Mouse (Mus musculus): ENCODE measurements around the gene Ddx24. TPM values are rescaled to one million over a fixed set of nuclear protein-coding genes. Genes with fewer than 3 reads are reported as not detected.
"Not testable (repeated sequence)": the region's sequence is repeated elsewhere in the genome, so short reads cannot be mapped to it uniquely, and the experiment has no call there.

Gene Ddx24
- 77.4 and 78.3 TPM in 2 replicates for polyA plus RNA-seq (2015; fragmentation: Nextera tagmentation; extraction: Ambion mirVana)

DNA sequence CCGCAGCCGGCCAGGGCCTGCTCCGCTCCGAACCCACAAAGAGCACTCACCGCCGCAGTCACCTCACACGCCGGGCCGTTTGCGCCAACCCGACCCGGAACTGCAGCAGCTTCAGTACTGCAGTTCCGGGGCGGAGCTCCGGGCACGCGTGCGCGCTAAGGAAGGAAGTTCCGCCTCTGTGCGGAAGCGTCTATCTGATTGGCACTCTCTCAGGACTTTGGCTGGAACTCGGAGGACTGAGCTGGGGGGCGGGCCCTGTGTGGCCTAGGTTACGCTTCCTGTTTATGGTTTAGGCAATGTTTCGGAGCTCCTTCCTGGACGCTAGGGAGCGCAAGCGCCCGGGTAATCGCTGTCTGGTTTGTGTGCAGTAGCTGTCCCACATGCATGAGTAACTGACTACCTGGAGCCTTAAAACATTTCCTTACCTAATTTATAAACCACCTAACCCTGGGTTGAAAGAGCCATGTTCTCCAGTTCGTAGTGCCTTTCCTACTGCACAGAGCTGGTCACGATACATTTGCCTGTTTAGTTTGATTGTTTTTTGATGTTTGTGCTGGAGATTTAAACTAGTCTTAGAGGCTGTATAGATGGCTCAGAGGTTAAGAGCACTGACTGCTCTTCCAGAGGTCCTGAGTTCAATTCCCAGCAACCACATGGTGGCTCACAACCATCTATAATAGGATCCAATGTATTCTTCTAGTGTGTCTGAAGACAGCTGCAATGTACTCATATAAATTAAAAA is at the start of gene Ddx24:
Gene Ddx24 (minus strand): TSS at position 102 of the 742 bp plus-strand sequence.
- Histone ChIP-seq H3K4me2 (peak within 1 kb of the TSS; percentile 97), H3K27me3 (replicated peaks) (no peaks in the 10 kb centered on the region), H3K27ac (replicated peaks) (peak within 1 kb of the TSS; percentile 54; the same call in 1 of the 2 replicates), H3K9ac (peak within 1 kb of the TSS; percentile 96), H3K4me1 (peaks cover 38% of the 10 kb centered on the region), H3K9me3 (no peaks in the 10 kb centered on the region), H3K36me3 (peaks cover 25% of the 10 kb centered on the region), H3K4me3 (peak within 1 kb of the TSS; percentile 98)
- WGBS = 2% methylated on average over 33 of the region's 33 CpGs
- peak; percentile 99 for ATAC-seq (ENCODE audit: extremely low read depth, insufficient number of reproducible peaks, low FRiP score, low TSS enrichment)

DNA sequence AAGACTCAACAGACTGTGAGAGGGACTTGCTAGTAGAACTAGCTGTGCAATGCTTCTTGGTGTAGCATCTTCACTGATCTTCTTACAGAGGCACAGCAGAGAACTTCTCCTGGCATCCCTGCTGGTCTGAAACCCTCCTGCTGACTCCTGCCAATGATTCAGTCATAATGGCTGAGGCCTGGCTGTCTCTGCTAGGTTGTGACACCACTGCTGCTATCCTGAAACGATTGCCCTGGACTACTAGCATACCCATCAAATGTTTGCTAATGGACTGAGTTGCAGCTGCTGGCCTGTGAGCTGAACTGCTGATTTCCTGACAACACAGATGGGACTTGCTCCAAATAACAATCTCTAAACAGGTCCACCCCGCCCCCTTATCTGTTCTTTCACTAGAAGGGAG is 48.9 kb upstream of the Ddx24 start:
- no peaks in the 10 kb centered on the region for H3K36me3 ChIP-seq
- H3K4me2 ChIP-seq = no peak overlapping the region
- no peaks in the 10 kb centered on the region for H3K4me1 ChIP-seq
- no peak overlapping the region for H3K27ac ChIP-seq (replicated peaks)
- H3K9ac ChIP-seq = no peak overlapping the region
- 33% methylated on average over 2 of the region's 2 CpGs for WGBS
- no peak for ATAC-seq (ENCODE audit: extremely low read depth, insufficient number of reproducible peaks, low FRiP score, low TSS enrichment)
- no peaks in the 10 kb centered on the region for H3K27me3 ChIP-seq (replicated peaks)
- no peaks in the 10 kb centered on the region for H3K9me3 ChIP-seq
- no peak overlapping the region for H3K4me3 ChIP-seq

DNA sequence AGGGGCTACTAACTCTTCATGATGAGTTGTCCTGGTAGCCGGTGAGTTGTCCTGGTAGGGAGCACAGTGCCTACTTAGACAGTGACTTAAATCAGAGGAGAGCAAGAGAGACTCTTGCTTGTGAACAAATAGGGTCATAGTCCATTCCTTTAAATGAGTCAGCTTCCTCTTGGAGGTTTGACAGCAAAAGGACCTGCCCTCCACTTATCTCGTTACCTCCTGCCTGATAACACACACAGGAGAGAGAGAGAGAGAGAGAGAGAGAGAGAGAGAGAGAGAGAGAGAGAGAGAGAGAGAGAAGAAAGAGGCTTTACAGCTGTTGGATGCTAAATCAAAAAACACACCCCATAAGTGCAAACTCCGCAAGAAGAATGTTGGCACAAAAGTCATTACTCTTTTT is 31.5 kb upstream of the Ddx24 start, which contains the start of gene Ifi27l2b:
Gene Ifi27l2b (minus strand): TSS at position 84 of the 400 bp plus-strand sequence.
- no peaks in the 10 kb centered on the region for H3K4me1 ChIP-seq
- no peaks in the 10 kb centered on the region for H3K36me3 ChIP-seq
- no peak within 1 kb of the TSS for H3K4me3 ChIP-seq
- no peak within 1 kb of the TSS for H3K9ac ChIP-seq
- WGBS = 44% methylated on average over 3 of the region's 3 CpGs
- no peak within 1 kb of the TSS for H3K4me2 ChIP-seq
- H3K27ac ChIP-seq (replicated peaks) = no peak within 1 kb of the TSS
- no peak for ATAC-seq (ENCODE audit: extremely low read depth, insufficient number of reproducible peaks, low FRiP score, low TSS enrichment)
- H3K9me3 ChIP-seq = no peaks in the 10 kb centered on the region
- H3K27me3 ChIP-seq (replicated peaks) = no peaks in the 10 kb centered on the region

DNA sequence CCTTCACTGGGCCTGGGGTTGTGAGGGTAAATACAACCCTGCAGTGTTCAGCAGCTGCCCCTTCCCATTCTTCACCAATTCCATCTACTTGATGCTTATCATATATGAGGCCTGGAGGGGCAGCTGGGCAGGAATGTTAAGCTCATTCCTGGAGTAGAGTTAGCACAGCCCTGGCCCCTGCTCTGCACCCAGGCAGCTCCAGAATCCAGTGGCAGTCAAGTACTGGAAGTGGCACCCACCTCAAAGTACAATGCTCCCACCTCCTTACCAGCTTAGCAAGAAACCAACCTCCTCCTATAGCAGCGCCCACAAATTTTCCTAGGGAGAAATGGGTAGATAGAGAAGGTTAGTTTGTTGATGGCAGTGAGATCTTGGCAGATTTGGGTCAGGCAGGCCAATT is 31.1 kb upstream of the Ddx24 start:
- not testable (repeated sequence) for H3K4me2 ChIP-seq; H3K9me3 ChIP-seq; H3K36me3 ChIP-seq; ATAC-seq (ENCODE audit: extremely low read depth, insufficient number of reproducible peaks, low FRiP score, low TSS enrichment); H3K4me1 ChIP-seq; H3K9ac ChIP-seq; H3K4me3 ChIP-seq; H3K27me3 ChIP-seq (replicated peaks); H3K27ac ChIP-seq (replicated peaks)
- no CpG with 5 or more reads among the region's 1 CpGs for WGBS

DNA sequence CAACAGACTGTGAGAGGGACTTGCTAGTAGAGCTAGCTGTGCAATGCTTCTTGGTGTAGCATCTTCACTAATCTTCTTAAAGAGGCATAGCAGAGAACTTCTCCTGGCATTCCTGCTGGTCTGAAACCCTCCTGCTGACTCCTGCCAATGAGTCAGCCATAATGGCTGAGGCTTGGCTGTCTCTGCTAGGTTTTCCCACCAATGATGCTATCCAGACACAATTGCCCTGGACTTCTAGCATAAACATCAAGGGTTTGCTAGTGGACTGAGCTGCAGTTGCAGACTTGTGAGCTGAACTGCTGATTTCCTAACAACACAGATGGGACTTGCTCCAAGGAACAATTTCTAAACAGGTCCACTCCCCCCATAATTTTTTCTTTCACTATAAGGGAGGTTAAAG is 27.7 kb upstream of the Ddx24 start:
- Histone ChIP-seq H3K27ac (replicated peaks) (no peak overlapping the region), H3K4me3 (no peak overlapping the region), H3K4me2 (no peak overlapping the region), H3K27me3 (replicated peaks) (no peaks in the 10 kb centered on the region), H3K9me3 (no peaks in the 10 kb centered on the region), H3K9ac (no peak overlapping the region), H3K4me1 (no peaks in the 10 kb centered on the region), H3K36me3 (no peaks in the 10 kb centered on the region)
- ATAC-seq (ENCODE audit: extremely low read depth, insufficient number of reproducible peaks, low FRiP score, low TSS enrichment) = no peak

DNA sequence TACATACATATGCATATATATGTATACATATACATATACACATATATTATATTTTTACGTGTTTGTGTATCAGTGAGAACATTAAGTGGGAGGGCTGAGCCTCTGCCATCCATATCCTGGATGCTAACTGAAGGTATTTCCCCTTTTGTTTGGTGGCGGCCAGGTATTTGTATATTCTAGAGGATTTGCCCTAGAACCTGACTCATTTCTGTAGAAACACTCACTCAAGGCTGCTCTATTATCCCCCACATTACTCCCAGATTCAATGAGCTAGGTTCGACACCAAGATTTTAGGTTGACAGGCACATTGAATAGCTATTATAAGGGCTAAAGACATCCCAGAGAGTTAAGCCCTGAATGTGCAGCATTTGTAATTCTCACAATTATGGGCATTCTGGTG is 19.4 kb upstream of the Ddx24 start:
- H3K9me3 ChIP-seq = no peaks in the 10 kb centered on the region
- no peak for ATAC-seq (ENCODE audit: extremely low read depth, insufficient number of reproducible peaks, low FRiP score, low TSS enrichment)
- WGBS = 70% methylated on average over 3 of the region's 3 CpGs
- no peak overlapping the region for H3K4me2 ChIP-seq
- H3K4me3 ChIP-seq = no peak overlapping the region
- no peaks in the 10 kb centered on the region for H3K36me3 ChIP-seq
- no peaks in the 10 kb centered on the region for H3K4me1 ChIP-seq
- H3K9ac ChIP-seq = no peak overlapping the region
- no peaks in the 10 kb centered on the region for H3K27me3 ChIP-seq (replicated peaks)
- no peak overlapping the region for H3K27ac ChIP-seq (replicated peaks)

DNA sequence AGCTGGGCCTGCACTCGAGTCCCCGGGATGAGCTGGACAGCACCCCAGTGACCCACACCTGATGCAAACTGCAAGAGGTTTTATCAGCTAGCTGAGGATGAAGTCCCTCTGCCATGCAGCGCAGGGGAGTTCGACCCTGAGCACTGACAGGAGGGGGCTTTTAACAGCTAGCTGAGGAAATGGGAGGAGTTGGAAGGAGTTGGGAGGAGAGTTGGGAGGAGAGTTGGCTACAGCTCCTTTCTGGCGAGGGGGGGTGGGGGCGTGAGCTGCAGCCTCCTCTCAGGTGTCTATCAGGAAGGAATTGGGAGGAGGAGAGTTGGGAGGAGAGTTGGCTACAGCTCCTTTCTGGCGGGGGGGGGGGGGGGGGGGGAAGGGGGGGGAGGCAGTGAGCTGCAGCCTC is 18.6 kb upstream of the Ddx24 start:
- not testable (repeated sequence) for ATAC-seq (ENCODE audit: extremely low read depth, insufficient number of reproducible peaks, low FRiP score, low TSS enrichment); H3K27me3 ChIP-seq (replicated peaks); H3K4me2 ChIP-seq; H3K4me1 ChIP-seq; H3K9me3 ChIP-seq; H3K36me3 ChIP-seq; H3K4me3 ChIP-seq; H3K9ac ChIP-seq; H3K27ac ChIP-seq (replicated peaks)
- WGBS = 23% methylated on average over 6 of the region's 7 CpGs

DNA sequence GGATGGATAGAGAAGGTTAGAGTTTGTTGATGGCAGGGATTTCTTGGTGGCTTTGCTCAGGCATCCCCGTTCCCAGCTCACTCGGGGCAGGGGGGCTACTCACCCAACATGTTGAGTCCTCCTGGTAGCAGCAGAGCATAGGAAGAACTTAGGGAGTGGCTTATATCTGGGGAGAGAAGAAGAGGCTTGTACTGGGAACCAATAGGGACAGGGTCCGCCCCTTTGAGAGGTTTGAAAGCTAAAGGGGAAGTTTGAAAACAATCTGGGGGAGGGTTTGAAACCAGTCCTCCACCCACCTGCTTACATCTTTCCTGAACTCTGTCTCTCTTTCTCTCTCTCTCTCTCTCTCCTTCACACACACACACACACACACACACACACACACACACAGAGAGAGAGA is 17.9 kb upstream of the Ddx24 start, which contains the start of gene Ifi27l2a:
Gene Ifi27l2a (minus strand): TSS at position 157 of the 400 bp plus-strand sequence.
- Histone ChIP-seq H3K27ac (replicated peaks) (no peak within 1 kb of the TSS), H3K9ac (no peak within 1 kb of the TSS), H3K4me1 (no peaks in the 10 kb centered on the region), H3K9me3 (no peaks in the 10 kb centered on the region), H3K4me3 (no peak within 1 kb of the TSS), H3K27me3 (replicated peaks) (no peaks in the 10 kb centered on the region), H3K36me3 (no peaks in the 10 kb centered on the region), H3K4me2 (no peak within 1 kb of the TSS)
- ATAC-seq (ENCODE audit: extremely low read depth, insufficient number of reproducible peaks, low FRiP score, low TSS enrichment) = no peak
- WGBS = 48% methylated on average over 3 of the region's 3 CpGs

DNA sequence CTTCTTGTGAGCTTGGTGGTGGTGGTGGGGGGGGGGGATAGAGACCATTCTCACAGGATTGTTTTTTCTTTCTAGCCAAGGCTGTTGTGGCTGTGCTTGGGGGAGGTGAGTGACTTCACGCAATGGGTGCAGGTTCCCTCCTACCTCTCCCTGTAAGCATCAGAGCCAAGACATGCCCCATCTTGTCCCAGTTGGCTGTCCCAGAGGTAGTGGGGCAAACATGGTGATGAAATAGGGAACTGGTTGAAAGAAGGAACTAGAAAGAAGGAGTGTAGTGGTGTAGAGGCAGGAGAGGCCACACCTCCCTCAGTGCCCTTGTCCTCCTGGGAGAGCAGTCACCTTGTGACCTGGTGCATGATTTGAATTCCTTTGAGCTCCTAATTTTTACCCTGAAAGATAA is 12.0 kb upstream of the Ddx24 start:
- ATAC-seq (ENCODE audit: extremely low read depth, insufficient number of reproducible peaks, low FRiP score, low TSS enrichment) = no peak
- H3K27ac ChIP-seq (replicated peaks) = no peak overlapping the region
- H3K27me3 ChIP-seq (replicated peaks) = no peaks in the 10 kb centered on the region
- H3K36me3 ChIP-seq = no peaks in the 10 kb centered on the region
- no peak overlapping the region for H3K4me3 ChIP-seq
- H3K4me2 ChIP-seq = no peak overlapping the region
- 80% methylated on average over 1 of the region's 1 CpGs for WGBS
- no peaks in the 10 kb centered on the region for H3K4me1 ChIP-seq
- no peak overlapping the region for H3K9ac ChIP-seq
- H3K9me3 ChIP-seq = no peaks in the 10 kb centered on the region

DNA sequence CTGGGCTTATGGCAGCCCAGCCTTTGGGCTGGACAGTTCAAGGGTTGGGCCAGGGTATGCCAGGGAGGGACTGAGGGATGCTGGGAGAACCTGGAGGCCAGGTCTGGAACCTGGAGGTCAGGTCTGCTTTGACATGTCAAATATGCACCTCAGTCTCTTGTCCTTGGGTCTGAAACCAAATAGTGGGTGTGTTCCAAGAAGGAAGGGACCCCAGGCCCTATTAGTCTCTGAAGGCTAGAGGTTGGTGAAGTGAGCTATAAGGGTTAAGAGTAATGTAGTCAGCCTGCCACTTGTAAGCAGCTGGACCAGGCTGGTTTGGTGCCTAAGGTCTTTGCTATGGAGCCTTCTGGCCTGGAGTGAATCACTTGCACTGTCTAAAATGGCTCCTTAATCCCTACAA is 9.2 kb upstream of the Ddx24 start:
- Histone ChIP-seq H3K9me3 (no peaks in the 10 kb centered on the region), H3K9ac (no peak overlapping the region), H3K4me2 (peak overlapping the region; percentile 53), H3K27me3 (replicated peaks) (no peaks in the 10 kb centered on the region), H3K27ac (replicated peaks) (peak overlapping the region; percentile 36; the same call in 1 of the 2 replicates), H3K36me3 (no peaks in the 10 kb centered on the region), H3K4me1 (no peaks in the 10 kb centered on the region), H3K4me3 (peak overlapping the region; percentile 38)
- ATAC-seq (ENCODE audit: extremely low read depth, insufficient number of reproducible peaks, low FRiP score, low TSS enrichment) = no peak

DNA sequence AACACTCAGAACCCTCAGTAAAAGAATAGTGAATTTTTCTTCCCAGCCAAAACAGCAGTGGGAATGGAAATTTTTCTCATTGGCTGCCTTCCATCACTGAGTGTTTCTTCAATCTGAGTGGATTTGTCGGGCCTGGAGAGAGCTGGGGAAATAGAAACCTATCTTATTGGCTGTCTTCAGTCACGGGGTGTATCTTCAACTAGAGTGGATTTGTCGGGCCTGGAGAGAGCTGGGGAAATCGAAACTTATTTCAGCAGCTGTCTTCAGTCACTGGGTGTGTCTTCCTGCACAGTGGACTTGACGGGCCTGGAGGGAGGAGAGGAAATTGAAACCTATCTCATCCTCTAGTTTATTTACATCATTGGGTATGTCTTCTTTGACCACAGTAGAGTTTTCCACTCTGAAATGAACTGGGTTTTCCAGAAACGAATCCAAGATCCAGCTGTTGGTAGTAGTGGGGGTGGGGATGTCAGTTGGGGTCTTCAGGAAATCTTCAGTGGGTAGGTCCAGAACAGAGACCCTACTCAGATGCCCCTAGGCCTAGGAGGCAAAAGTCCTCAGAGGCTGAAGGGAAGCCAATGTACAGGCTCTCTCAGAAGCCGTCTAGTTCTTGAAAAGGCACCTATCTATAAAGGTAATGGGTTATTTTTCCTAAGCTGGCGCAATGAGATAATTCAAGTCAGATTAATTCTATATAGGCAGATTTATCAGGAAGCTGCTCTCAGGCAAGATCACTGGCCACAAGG is 8.5 kb upstream of the Ddx24 start, which contains the start of gene Ifi27:
Gene Ifi27 (plus strand): TSS at position 226 of the 746 bp plus-strand sequence.
- Histone ChIP-seq H3K36me3 (no peaks in the 10 kb centered on the region), H3K27ac (replicated peaks) (peak within 1 kb of the TSS; percentile 36), H3K9me3 (no peaks in the 10 kb centered on the region), H3K4me1 (no peaks in the 10 kb centered on the region), H3K4me3 (peak within 1 kb of the TSS; percentile 38), H3K9ac (no peak within 1 kb of the TSS), H3K27me3 (replicated peaks) (no peaks in the 10 kb centered on the region), H3K4me2 (peak within 1 kb of the TSS; percentile 53)
- WGBS = 46% methylated on average over 8 of the region's 8 CpGs
- ATAC-seq (ENCODE audit: extremely low read depth, insufficient number of reproducible peaks, low FRiP score, low TSS enrichment) = no peak

All from heart, embryonic 13.5 days (tissue).